Comparison of ENCODE assay signal across 17 mouse cellular contexts in the genomic region with DNA sequence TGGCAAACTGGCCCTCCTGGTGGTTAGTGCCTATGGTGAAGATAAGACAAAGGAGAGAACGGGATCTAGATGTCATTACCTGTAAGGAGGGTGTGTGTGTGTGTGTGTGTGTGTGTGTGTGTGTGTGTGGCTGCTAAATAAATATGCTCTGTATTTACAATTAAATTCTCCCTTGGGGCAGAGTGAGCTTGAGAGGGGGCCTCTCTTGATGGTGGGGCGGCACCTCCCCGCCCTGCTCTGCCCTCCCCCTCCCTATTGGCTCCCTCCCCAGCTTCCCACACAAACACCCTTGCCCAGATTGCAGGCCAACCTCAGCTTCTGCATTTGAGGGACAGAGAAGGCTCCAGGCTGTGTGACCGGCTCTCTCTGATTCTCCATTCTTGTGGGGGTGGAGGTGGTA. TPM values are rescaled to one million over a fixed set of nuclear protein-coding genes. Genes with fewer than 3 reads are reported as not detected.
DNase-seq lines count a peak whose midpoint lies in the region; ATAC-seq and TF ChIP-seq lines count a peak whose summit lies in the region.
"Had no signal": no experiment of that assay in that cellular context is flagged by ENCODE, and none has a peak within 500 bp of the region (broad histone marks: within the 10 kb centered on the region; RNA-seq: fewer than 3 reads in every experiment).

No protein-coding gene starts in this region.

- H3K36me3 ChIP-seq in limb, embryonic 13.5 days: no peaks in the 10 kb centered on the region
- no peaks in the 10 kb centered on the region for H3K36me3 ChIP-seq in limb, embryonic 10.5 days
- no peaks in the 10 kb centered on the region for H3K36me3 ChIP-seq in lung, embryonic 16.5 days (ENCODE audit: control insufficient read depth, insufficient read depth, low read length)
- H3K36me3 ChIP-seq in stomach, postnatal 0 days (ENCODE audit: control insufficient read depth, insufficient read depth, low read length): no peaks in the 10 kb centered on the region
- H3K36me3 ChIP-seq: forebrain, embryonic 10.5 days; liver, embryonic 15.5 days; neural tube, embryonic 13.5 days had no signal

- no peak overlapping the region for H3K27ac ChIP-seq in limb, embryonic 13.5 days
- no peak overlapping the region for H3K27ac ChIP-seq in limb, embryonic 10.5 days
- H3K27ac ChIP-seq in lung, embryonic 16.5 days (ENCODE audit: low read length): peak overlapping the region; percentile 43
- no peak overlapping the region for H3K27ac ChIP-seq in stomach, postnatal 0 days (replicated peaks)
- H3K27ac ChIP-seq: forebrain, embryonic 10.5 days; liver, embryonic 15.5 days; neural tube, embryonic 13.5 days had no signal

- DNase-seq in heart, adult 11 months: peak; percentile 76
- DNase-seq in heart, postnatal 10 days: no peak
- DNase-seq in limb, embryonic 10.5 days (ENCODE audit: low spot score): no peak
- peak; percentile 44 for DNase-seq in stomach, postnatal 0 days (ENCODE audit: low spot score)
- DNase-seq in gastrocnemius, postnatal 14 days: no peak
- DNase-seq in spleen, postnatal 10 days (ENCODE audit: low spot score in 2 of 2): no peak
- DNase-seq: cerebellum, postnatal 10 days; kidney, adult 2 months; right cerebral cortex, postnatal 4 days; thymus, postnatal 25 days had no signal

- H3K4me1 ChIP-seq in limb, embryonic 13.5 days: peaks cover 29% of the 10 kb centered on the region
- H3K4me1 ChIP-seq in limb, embryonic 10.5 days: peaks cover 39% of the 10 kb centered on the region
- peaks cover 21% of the 10 kb centered on the region for H3K4me1 ChIP-seq in lung, embryonic 16.5 days (replicated peaks; ENCODE audit: control insufficient read depth, insufficient read depth, low read length)
- H3K4me1 ChIP-seq in stomach, postnatal 0 days (replicated peaks; ENCODE audit: control insufficient read depth, insufficient read depth): peaks cover 3% of the 10 kb centered on the region; the same call in 1 of the 2 replicates

- H3K4me2 ChIP-seq in limb, embryonic 13.5 days (replicated peaks): 0 out of 2 replicates have a peak overlapping the region, but pooled peaks have one; percentile 9
- peak overlapping the region; percentile 71 for H3K4me2 ChIP-seq in lung, embryonic 16.5 days (ENCODE audit: low read depth, low read length)
- peak overlapping the region; percentile 73 for H3K4me2 ChIP-seq in stomach, postnatal 0 days (replicated peaks; ENCODE audit: low read depth)
- H3K4me2 ChIP-seq: liver, embryonic 15.5 days; neural tube, embryonic 13.5 days had no signal

- no peak overlapping the region for H3K9ac ChIP-seq in limb, embryonic 13.5 days
- peak overlapping the region; percentile 42 for H3K9ac ChIP-seq in lung, embryonic 16.5 days (ENCODE audit: low read length)
- 0 out of 2 replicates have a peak overlapping the region, but pooled peaks have one; percentile 31 for H3K9ac ChIP-seq in stomach, postnatal 0 days (ENCODE audit: low read length)
- H3K9ac ChIP-seq: liver, embryonic 15.5 days; neural tube, embryonic 13.5 days had no signal

- no peaks in the 10 kb centered on the region for H3K9me3 ChIP-seq in limb, embryonic 13.5 days
- H3K9me3 ChIP-seq in limb, embryonic 10.5 days (replicated peaks): no peaks in the 10 kb centered on the region
- no peaks in the 10 kb centered on the region for H3K9me3 ChIP-seq in lung, embryonic 16.5 days (ENCODE audit: control insufficient read depth, low read length)
- H3K9me3 ChIP-seq in stomach, postnatal 0 days (ENCODE audit: control insufficient read depth, low read length): no peaks in the 10 kb centered on the region
- H3K9me3 ChIP-seq: forebrain, embryonic 10.5 days; liver, embryonic 15.5 days; neural tube, embryonic 13.5 days had no signal

- 0 out of 2 replicates have a peak, but pooled peaks cover 4% of the 10 kb centered on the region for H3K27me3 ChIP-seq in limb, embryonic 13.5 days
- peaks cover 48% of the 10 kb centered on the region for H3K27me3 ChIP-seq in limb, embryonic 10.5 days (ENCODE audit: low read depth, poor library complexity, severe bottlenecking)
- H3K27me3 ChIP-seq in lung, embryonic 16.5 days (ENCODE audit: control insufficient read depth, insufficient read depth, low read depth, low read length): no peaks in the 10 kb centered on the region
- H3K27me3 ChIP-seq in stomach, postnatal 0 days (ENCODE audit: control insufficient read depth, insufficient read depth, low read length): no peaks in the 10 kb centered on the region

- no peak for TF ChIP-seq EP300 in stomach, postnatal 0 days (optimal IDR thresholded peaks at IDR 0.05)

- WGBS in limb, embryonic 13.5 days: 65% methylated on average over 4 of the region's 4 CpGs
- 80% methylated on average over 4 of the region's 4 CpGs for WGBS in limb, embryonic 10.5 days
- 45% methylated on average over 4 of the region's 4 CpGs for WGBS in lung, embryonic 16.5 days
- WGBS in stomach, postnatal 0 days: 60% methylated on average over 3 of the region's 4 CpGs

- no peak for TF ChIP-seq CTCF in stomach, postnatal 0 days (IDR thresholded peaks at IDR 0.05; ENCODE audit: low read depth)

- ATAC-seq in limb, embryonic 13.5 days (ENCODE audit: low FRiP score, low read depth): no peak
- ATAC-seq in lung, embryonic 16.5 days (ENCODE audit: low read depth): no peak
- 0 out of 2 replicates have a peak, but pooled peaks have one; percentile 24 for ATAC-seq in stomach, postnatal 0 days (ENCODE audit: low FRiP score, low TSS enrichment)
- ATAC-seq: hindbrain, embryonic 16.5 days had no signal

- intact Hi-C loops in heart, postnatal 10 days (cut with DNase I): loop anchor here (5.0 kb wide), 1 partner anchor 40 kb away; no protein-coding TSS in a partner anchor
- intact Hi-C loops in gastrocnemius, postnatal 14 days (cut with DNase I; ENCODE audit: low total_unique reads): no loop called here

- no peak overlapping the region for H3K4me3 ChIP-seq in limb, embryonic 13.5 days
- H3K4me3 ChIP-seq in limb, embryonic 10.5 days: no peak overlapping the region
- peak overlapping the region; percentile 67 for H3K4me3 ChIP-seq in lung, embryonic 16.5 days (ENCODE audit: low read length)
- H3K4me3 ChIP-seq in stomach, postnatal 0 days (ENCODE audit: low read depth, low read length): peak overlapping the region; percentile 65; the same call in 1 of the 2 replicates
- H3K4me3 ChIP-seq: forebrain, embryonic 10.5 days; liver, embryonic 15.5 days; neural tube, embryonic 13.5 days had no signal

RNA-seq across cellular contexts. Expression of gene Emp2, which starts 1.8 kb away (rescaled TPM):
- 10 to 100 TPM; 42.5 to 46.4 TPM for total RNA-seq in heart, postnatal 10 days (2021)
- 20.4 and 22.5 TPM in 2 replicates for polyA plus RNA-seq in limb, embryonic 13.5 days (2015; fragmentation: Nextera tagmentation; extraction: Ambion mirVana)
- 2.4 and 4.2 TPM in 2 replicates for polyA plus RNA-seq in limb, embryonic 10.5 days (2016; fragmentation: Nextera tagmentation; extraction: Ambion mirVana)
- 131 and 151 TPM in 2 replicates for polyA plus RNA-seq in lung, embryonic 16.5 days (2015; fragmentation: Nextera tagmentation; extraction: Ambion mirVana)
- 81.6 and 92.1 TPM in 2 replicates for polyA plus RNA-seq in stomach, postnatal 0 days (2015; fragmentation: Nextera tagmentation; extraction: Ambion mirVana)
- total RNA-seq in gastrocnemius, postnatal 14 days (2021): 10 to 100 TPM in 1 of 2 experiments, 1 to 10 TPM in 1; 6.4 to 10.1 TPM
- total RNA-seq: megakaryocyte-erythroid progenitor cell, adult 5-6 weeks had no signal

Comparison
In these comparisons a context has a peak if more than half of its experiments do, and no peak if none do; other contexts are left out.
1. DNase-seq: peak in heart, adult 11 months (single experiment) and stomach, postnatal 0 days (single experiment); none in heart, postnatal 10 days (0 of 2), limb, embryonic 10.5 days (single experiment), gastrocnemius, postnatal 14 days (single experiment) and spleen, postnatal 10 days (0 of 2).
2. H3K4me2 ChIP-seq: peak in every context shown above with its lines; median percentile 73 in stomach, postnatal 0 days; 71 in lung, embryonic 16.5 days; 9 in limb, embryonic 13.5 days.
3. H3K4me3 ChIP-seq: peak in lung, embryonic 16.5 days (single experiment) and stomach, postnatal 0 days (single experiment); none in limb, embryonic 13.5 days (single experiment) and limb, embryonic 10.5 days (single experiment).